Mouse (Mus musculus): Measurements from ENCODE around the gene Cntnap1. TPM values are rescaled to one million over a fixed set of nuclear protein-coding genes. Genes with fewer than 3 reads are reported as not detected.

The Cntnap1 gene
- polyA plus RNA-seq, 1 experiment from 2014 or later, result 0.09 TPM

- Histone ChIP-seq H3K36me3 (peaks cover 5% of the 10 kb centered on the region), H3K4me1 (peaks cover 69% of the 10 kb centered on the region), H3K9me3 (replicated peaks) (no peaks in the 10 kb centered on the region), H3K27me3 (ENCODE audit: low read depth, poor library complexity, severe bottlenecking) (peaks cover 92% of the 10 kb centered on the region), H3K27ac (no peak overlapping the region), H3K4me3 (no peak overlapping the region)
- no peak for DNase-seq (ENCODE audit: low spot score)
- WGBS, result 39% methylated on average over 8 of the region's 8 CpGs
These were observed 2.4 kb upstream of the Cntnap1 start for GRCm38 (mm10) chr11:101167963-101168300.

- Histone ChIP-seq H3K9me3 (replicated peaks) (no peaks in the 10 kb centered on the region), H3K36me3 (peaks cover 5% of the 10 kb centered on the region), H3K27ac (no peak overlapping the region), H3K4me3 (no peak overlapping the region), H3K27me3 (ENCODE audit: low read depth, poor library complexity, severe bottlenecking) (peaks cover 92% of the 10 kb centered on the region), H3K4me1 (peaks cover 69% of the 10 kb centered on the region)
- DNase-seq (ENCODE audit: low spot score), result no peak
- WGBS, result 67% methylated on average over 18 of the region's 18 CpGs
These were observed 1.9 kb upstream of the Cntnap1 start for GRCm38 (mm10) chr11:101168301-101168980.

- DNase-seq (ENCODE audit: low spot score), result no peak
- peaks cover 69% of the 10 kb centered on the region for H3K4me1 ChIP-seq
- 13% methylated on average over 17 of the region's 17 CpGs for WGBS
- no peak overlapping the region for H3K27ac ChIP-seq
- peak overlapping the region; percentile 69 for H3K4me3 ChIP-seq
- H3K36me3 ChIP-seq, result no peaks in the 10 kb centered on the region; the same call in 1 of the 2 replicates
- no peaks in the 10 kb centered on the region for H3K9me3 ChIP-seq (replicated peaks)
- H3K27me3 ChIP-seq (ENCODE audit: low read depth, poor library complexity, severe bottlenecking), result peaks cover 92% of the 10 kb centered on the region
These were observed 819 bp upstream of the Cntnap1 start for GRCm38 (mm10) chr11:101169301-101170107.

GRCm38 (mm10) chr11:101170811-101171610, 688 bp downstream of the Cntnap1 start, which contains the start of gene Plekhh3:
Gene Plekhh3, minus strand, starts transcription at chr11:101171351.
- no peaks in the 10 kb centered on the region; the same call in 1 of the 2 replicates for H3K36me3 ChIP-seq
- WGBS, result under 1% methylated on average over 49 of the region's 50 CpGs
- peak within 1 kb of the TSS; percentile 73 for H3K27ac ChIP-seq
- H3K27me3 ChIP-seq (ENCODE audit: low read depth, poor library complexity, severe bottlenecking), result peaks cover 92% of the 10 kb centered on the region
- no peaks in the 10 kb centered on the region for H3K9me3 ChIP-seq (replicated peaks)
- H3K4me3 ChIP-seq, result peak within 1 kb of the TSS; percentile 69
- DNase-seq (ENCODE audit: low spot score), result peak; percentile 93
- peaks cover 69% of the 10 kb centered on the region for H3K4me1 ChIP-seq

- Histone ChIP-seq H3K9me3 (replicated peaks) (no peaks in the 10 kb centered on the region), H3K4me3 (peak overlapping the region; percentile 69), H3K27ac (peak overlapping the region; percentile 56), H3K4me1 (peaks cover 76% of the 10 kb centered on the region), H3K36me3 (no peaks in the 10 kb centered on the region; the same call in 1 of the 2 replicates), H3K27me3 (ENCODE audit: low read depth, poor library complexity, severe bottlenecking) (peaks cover 92% of the 10 kb centered on the region)
- peak; percentile 80 for DNase-seq (ENCODE audit: low spot score)
- under 1% methylated on average over 31 of the region's 31 CpGs for WGBS
These were observed 1.6 kb downstream of the Cntnap1 start for GRCm38 (mm10) chr11:101171721-101172433.

- Histone ChIP-seq H3K4me1 (peaks cover 79% of the 10 kb centered on the region), H3K9me3 (replicated peaks) (no peaks in the 10 kb centered on the region), H3K27me3 (ENCODE audit: low read depth, poor library complexity, severe bottlenecking) (peaks cover 92% of the 10 kb centered on the region), H3K4me3 (peak overlapping the region; percentile 69), H3K36me3 (no peaks in the 10 kb centered on the region; the same call in 1 of the 2 replicates), H3K27ac (peak overlapping the region; percentile 56; the same call in 1 of the 2 replicates)
- no peak for DNase-seq (ENCODE audit: low spot score)
- 15% methylated on average over 5 of the region's 5 CpGs for WGBS
These were observed 2.1 kb downstream of the Cntnap1 start for GRCm38 (mm10) chr11:101172434-101172815.

GRCm38 (mm10) chr11:101173112-101173511, 2.8 kb downstream of the Cntnap1 start:
- H3K4me3 ChIP-seq, result peak overlapping the region; percentile 46
- no peaks in the 10 kb centered on the region for H3K9me3 ChIP-seq (replicated peaks)
- peaks cover 92% of the 10 kb centered on the region for H3K27me3 ChIP-seq (ENCODE audit: low read depth, poor library complexity, severe bottlenecking)
- no peak for DNase-seq (ENCODE audit: low spot score)
- peaks cover 78% of the 10 kb centered on the region for H3K4me1 ChIP-seq
- H3K27ac ChIP-seq, result 0 out of 2 replicates have a peak overlapping the region, but pooled peaks have one; percentile 73
- H3K36me3 ChIP-seq, result no peaks in the 10 kb centered on the region
- 5% methylated on average over 11 of the region's 11 CpGs for WGBS

GRCm38 (mm10) chr11:101173631-101174388, 3.5 kb downstream of the Cntnap1 start:
- H3K36me3 ChIP-seq, result no peaks in the 10 kb centered on the region
- no peaks in the 10 kb centered on the region for H3K9me3 ChIP-seq (replicated peaks)
- peaks cover 81% of the 10 kb centered on the region for H3K4me1 ChIP-seq
- peak overlapping the region; percentile 46 for H3K4me3 ChIP-seq
- WGBS, result under 1% methylated on average over 61 of the region's 61 CpGs
- peaks cover 92% of the 10 kb centered on the region for H3K27me3 ChIP-seq (ENCODE audit: low read depth, poor library complexity, severe bottlenecking)
- peak; percentile 88 for DNase-seq (ENCODE audit: low spot score)
- H3K27ac ChIP-seq, result peak overlapping the region; percentile 73

- no peaks in the 10 kb centered on the region for H3K9me3 ChIP-seq (replicated peaks)
- peaks cover 92% of the 10 kb centered on the region for H3K27me3 ChIP-seq (ENCODE audit: low read depth, poor library complexity, severe bottlenecking)
- peak overlapping the region; percentile 73; the same call in 1 of the 2 replicates for H3K27ac ChIP-seq
- DNase-seq (ENCODE audit: low spot score), result no peak
- H3K4me3 ChIP-seq, result peak overlapping the region; percentile 46
- no peaks in the 10 kb centered on the region for H3K36me3 ChIP-seq
- WGBS, result 39% methylated on average over 9 of the region's 9 CpGs
- H3K4me1 ChIP-seq, result peaks cover 80% of the 10 kb centered on the region
These were observed 4.0 kb downstream of the Cntnap1 start for GRCm38 (mm10) chr11:101174389-101174745.

- DNase-seq (ENCODE audit: low spot score), result peak; percentile 32
- Histone ChIP-seq H3K4me3 (peak within 1 kb of the TSS; percentile 46), H3K27ac (peak within 1 kb of the TSS; percentile 73; the same call in 1 of the 2 replicates), H3K36me3 (no peaks in the 10 kb centered on the region), H3K27me3 (ENCODE audit: low read depth, poor library complexity, severe bottlenecking) (peaks cover 92% of the 10 kb centered on the region), H3K4me1 (peaks cover 74% of the 10 kb centered on the region), H3K9me3 (replicated peaks) (no peaks in the 10 kb centered on the region)
- WGBS, result 26% methylated on average over 14 of the region's 14 CpGs
These were observed 4.7 kb downstream of the Cntnap1 start, which contains the start of gene Ccr10 for GRCm38 (mm10) chr11:101174851-101175628. Gene Ccr10, minus strand, starts transcription at chr11:101175443.

GRCm38 (mm10) chr11:101175636-101176116, 5.4 kb downstream of the Cntnap1 start:
- H3K4me3 ChIP-seq, result peak overlapping the region; percentile 41
- peak; percentile 28 for DNase-seq (ENCODE audit: low spot score)
- no peaks in the 10 kb centered on the region for H3K36me3 ChIP-seq
- WGBS, result 9% methylated on average over 11 of the region's 11 CpGs
- no peaks in the 10 kb centered on the region for H3K9me3 ChIP-seq (replicated peaks)
- peaks cover 67% of the 10 kb centered on the region for H3K4me1 ChIP-seq
- H3K27me3 ChIP-seq (ENCODE audit: low read depth, poor library complexity, severe bottlenecking), result peaks cover 91% of the 10 kb centered on the region
- H3K27ac ChIP-seq, result no peak overlapping the region
